Mouse (Mus musculus) small intestine, adult 2 months (tissue): ENCODE results near the gene Tat.

Experiments
- CTCF ChIP-seq: fragments of 200-500 bp; IDR thresholded peaks from 2 replicates; pipeline ENCODE4 v1.5.1; 2012; ENCODE audit warnings: low read depth, mild to moderate bottlenecking, control low read depth, inconsistent platforms, low read length, moderate library complexity, mixed read lengths; ENCODE audit not compliant: insufficient replicate concordance, insufficient read length; ENCODE audit errors: extremely low read depth
- POLR2A ChIP-seq: fragments of 200-500 bp; IDR thresholded peaks from 2 replicates; pipeline ENCODE4 v1.6.1; 2012; ENCODE audit warnings: low read depth, mild to moderate bottlenecking, control low read depth, inconsistent platforms, low read length, moderate library complexity

GRCm38 (mm10) chr8:109948285-109948564, 42.0 kb upstream of the Tat start:
- TF ChIP-seq CTCF (no peak), POLR2A (no peak)
